Mouse (Mus musculus) kidney, postnatal 14 days (tissue): Measurements from ENCODE around the gene Tssk3.
"Not testable (repeated sequence)": the region's sequence is repeated elsewhere in the genome, so short reads cannot be mapped to it uniquely, and the experiment has no call there.

Experiments used
- DNase-seq: peaks from one replicate; pipeline ENCODE4 v3.0.0; 2022; ENCODE audit warnings: mixed read lengths

The Tssk3 gene

DNA sequence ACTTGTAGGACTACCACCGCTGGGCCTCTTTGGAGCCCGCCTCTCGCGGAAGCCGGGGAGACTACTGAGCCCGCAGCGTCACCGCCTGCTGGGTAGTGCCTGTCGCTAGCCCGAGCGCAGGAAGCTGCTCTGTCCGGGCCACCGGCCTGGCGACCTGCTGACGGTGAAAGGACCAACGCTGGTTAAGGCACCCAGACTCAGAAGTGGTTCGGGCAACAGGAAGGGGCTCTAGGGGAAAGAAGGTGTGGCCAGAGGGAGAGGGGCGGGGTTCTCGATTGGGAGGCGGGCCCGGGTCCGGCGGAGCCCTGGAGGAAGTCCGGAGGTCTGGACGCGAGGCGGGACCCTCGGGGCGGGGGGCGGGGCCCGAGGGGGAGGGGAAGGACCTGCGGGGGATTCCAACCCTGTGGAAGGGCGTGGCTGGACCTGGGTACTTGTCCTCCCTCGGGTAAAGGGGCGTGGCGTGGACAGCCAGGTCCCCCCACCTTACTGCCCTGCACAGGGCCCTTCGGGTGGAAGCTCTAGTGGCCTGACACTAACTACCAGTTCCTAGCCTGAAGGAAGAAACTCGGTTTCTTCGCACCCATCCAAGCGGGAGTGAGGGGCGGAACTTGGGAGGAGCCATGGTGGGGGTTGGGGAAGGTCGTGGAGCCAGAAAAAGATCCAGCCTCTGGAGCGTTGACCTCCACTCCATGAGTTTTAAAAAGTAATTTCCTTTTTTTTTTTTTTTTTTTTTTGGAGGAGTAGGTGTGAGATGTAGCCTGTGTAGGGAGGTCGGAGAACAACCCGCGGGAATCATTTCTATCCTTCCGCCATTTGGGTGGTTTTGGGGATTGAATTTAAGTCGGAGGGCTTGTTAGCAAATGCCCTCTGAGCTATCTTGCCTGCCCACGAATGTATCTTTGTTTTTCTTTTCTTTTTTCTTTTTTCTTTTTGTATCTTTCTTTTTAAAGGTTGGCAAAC, 10.1 kb upstream of the Tssk3 start:
- peak; percentile 94 for DNase-seq

DNA sequence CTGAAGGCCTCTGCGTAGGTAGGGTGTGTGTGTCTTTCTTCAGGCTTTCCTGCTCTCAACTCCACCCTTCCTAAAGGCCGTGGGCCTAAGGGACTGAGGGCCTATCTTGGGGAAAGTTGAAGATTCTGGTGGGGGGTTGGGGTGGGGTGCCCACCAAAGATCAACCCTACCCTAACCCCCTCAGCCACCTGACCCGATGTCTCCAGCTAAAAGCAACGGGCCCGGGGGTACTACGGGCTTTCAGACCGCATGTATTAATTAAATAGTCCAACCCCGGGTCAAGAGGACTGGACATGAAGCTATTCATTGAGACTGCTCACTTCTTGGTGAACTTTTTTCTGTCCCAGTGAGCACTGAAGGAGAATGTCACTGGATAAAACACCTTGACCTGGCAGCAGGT, 9.2 kb upstream of the Tssk3 start:
- DNase-seq: no peak

DNA sequence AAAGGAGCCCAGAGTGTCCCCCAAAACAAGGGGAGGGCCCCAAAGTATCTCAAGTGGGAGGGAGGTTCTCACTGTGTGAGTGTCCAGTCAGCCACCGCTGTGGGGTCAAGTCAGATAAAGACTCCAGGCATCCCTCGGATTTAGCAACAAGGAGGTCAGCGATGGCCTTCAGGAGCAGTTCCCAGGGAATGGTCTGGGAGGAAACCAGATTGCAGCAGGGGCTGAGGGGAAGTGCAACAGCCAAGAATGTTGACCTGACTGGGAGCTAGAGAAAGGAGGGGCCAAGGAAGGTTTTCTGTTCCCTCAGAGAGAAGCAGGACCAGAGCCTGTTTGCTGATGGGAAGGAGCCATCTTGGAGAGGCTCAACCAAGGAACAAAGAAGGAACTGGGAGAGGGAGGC, 8.1 kb upstream of the Tssk3 start:
- DNase-seq: no peak

DNA sequence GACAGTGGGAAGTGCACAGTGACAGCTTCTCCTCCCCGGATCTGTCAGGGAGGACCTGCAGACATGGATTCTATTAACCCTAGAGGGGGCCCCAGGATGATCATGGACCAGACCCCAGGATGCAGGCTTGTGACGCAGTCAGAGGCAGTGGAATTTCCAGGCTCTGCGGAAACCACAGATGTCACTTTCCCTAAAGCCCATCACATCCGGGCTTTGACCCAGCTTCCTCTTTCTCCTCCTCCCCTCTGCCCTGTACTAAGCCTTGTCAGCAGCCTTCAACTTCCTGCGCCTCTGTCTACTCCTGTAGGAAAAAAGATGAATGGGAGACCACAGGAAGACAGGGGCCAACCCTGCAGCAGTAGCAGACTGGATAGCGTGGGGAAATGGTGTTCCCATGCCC, 5.8 kb upstream of the Tssk3 start:
- peak; percentile 82 for DNase-seq

DNA sequence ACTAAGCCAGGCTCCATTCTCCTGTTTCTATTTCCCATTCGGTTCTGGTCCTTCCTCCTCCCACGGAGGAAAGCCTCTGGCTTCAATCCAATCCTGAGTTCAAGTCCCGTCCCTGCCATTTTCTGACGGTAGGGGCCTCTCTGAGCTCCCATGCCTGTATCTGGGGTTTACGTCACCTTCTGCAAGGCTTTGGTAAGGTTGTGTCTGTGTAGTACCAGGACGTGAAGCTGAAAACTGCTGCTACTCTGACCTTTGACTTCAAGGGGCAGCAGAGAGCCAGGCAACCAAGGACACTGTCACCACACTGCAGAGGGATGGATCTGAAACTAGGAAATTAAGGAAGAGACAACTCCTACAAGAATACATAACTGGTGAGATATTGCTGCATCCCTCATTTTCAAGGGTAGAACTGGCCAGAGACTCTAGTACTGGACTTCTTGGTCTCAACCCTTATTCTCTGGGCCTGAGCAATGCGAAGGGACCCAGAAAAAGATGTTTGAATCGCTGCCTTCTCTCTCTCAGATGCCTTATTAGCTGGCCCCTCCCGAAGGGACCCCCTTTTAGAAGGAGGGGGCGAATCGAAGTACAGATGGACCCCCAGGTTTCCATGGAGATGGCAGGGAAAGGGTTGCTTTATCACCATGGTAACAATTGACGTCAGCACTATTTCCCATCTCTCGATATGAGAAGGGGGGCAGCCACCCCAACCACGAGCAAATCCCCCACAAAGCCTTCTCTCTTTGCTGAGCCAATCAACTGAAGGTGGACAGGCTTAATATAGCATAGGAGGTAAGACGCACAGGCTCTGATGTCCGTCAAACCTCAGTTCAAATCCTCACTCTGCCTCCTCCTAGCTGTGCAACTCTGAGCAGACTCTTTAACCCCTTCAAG, 5.1 kb upstream of the Tssk3 start:
- no peak for DNase-seq

DNA sequence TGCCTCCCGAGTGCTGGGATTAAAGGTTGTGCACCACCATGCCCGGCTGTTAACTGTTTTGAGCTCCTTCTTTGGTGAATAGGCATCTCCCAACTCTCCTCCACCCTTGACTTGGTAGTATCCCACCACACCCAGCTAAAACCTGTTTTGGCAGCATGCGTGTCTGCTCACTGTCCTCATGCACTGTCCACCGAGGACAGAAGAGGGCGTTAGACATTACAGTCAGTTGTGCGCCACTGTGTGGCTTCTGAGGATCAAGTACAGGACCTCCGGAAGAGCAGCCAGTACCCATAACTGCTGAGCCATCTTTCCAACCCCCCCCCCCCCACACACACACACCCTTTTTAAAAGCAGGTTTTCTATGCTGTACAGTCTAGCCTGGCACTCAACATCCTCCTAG, 3.9 kb upstream of the Tssk3 start:
- no peak for DNase-seq

DNA sequence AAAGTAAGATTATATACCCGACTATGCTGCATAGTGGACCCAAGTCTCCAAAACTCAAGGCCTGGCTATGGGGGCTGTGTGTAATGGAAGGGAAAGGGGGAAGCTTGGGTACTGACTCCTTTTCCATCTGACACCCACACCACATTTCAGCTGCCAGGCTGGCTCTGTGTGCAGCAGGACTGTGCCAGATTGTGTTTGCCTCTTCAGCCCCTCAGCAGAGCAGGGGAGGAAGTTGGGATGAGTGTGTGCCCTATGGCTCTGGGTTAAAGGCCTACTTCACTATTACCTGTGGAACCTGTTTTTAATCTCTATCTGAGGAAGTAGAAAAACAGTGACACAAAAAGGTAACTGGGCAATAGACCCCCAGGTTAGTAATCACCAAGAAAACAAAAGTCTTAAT, 9.7 kb downstream of the Tssk3 start:
- DNase-seq: no peak

DNA sequence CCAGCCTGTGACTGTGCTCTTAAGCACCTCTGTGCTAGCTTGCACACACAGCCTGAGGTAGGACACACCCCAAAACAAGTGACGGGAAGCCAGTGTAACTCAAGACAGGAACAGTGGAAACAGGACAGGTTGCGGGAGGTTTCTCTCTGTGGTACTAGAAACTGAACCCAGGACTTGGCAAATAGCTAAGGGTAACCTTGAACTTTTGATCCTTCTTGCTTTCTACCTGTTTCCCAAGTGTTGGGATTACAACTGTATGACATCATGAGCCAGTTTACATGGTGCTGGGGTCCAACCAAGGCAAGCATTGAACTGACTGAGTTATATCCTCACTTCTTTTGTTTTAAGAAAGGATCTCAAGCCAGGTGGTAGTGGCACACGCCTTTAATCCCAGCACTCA, 11.0 kb downstream of the Tssk3 start:
- no peak for DNase-seq

DNA sequence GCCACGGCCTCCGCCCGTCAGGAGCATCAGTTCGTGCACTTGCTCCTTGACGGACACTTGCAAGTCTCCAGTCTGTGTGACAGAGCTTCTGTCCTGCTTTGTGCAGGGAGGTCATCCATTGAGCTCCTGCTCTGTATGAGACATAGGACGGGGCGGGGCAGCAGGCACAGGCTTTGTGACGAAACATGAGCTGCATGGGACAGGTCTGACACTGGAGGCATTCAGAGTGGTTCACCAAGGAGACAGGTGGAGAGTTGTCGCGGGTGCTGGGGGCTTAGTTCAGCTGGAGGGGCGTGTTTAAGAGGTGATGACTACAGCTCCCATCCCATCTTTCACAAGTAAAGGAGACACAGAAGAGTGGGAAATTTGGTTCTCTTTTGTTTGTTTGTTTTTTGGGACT, 14.8 kb downstream of the Tssk3 start:
- no peak for DNase-seq

DNA sequence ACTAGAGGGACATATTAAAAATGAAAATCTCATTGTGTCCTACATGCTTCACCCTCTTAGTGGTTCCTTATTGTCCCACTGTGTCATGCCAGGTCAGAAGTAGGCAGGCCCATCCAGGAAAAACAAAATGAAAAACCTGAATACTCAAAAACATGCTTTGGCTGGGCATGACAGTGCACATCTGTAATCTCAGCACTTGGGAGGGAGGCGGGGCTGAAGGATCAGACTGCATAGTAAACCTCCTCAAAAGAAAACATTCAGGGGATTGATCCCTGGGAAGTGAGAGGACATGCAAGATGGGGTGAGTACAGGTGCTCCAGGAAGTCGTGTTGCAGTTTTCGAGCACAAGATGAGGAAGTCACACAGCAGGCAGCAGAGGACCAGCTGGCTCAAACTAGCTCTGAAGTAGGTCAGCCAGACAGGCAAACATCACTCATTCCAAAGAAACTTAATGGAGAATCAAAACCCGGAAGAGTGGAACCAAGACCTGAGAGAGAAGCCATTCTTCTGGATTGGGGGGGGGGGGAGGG, 26.5 kb downstream of the Tssk3 start:
- no peak for DNase-seq

DNA sequence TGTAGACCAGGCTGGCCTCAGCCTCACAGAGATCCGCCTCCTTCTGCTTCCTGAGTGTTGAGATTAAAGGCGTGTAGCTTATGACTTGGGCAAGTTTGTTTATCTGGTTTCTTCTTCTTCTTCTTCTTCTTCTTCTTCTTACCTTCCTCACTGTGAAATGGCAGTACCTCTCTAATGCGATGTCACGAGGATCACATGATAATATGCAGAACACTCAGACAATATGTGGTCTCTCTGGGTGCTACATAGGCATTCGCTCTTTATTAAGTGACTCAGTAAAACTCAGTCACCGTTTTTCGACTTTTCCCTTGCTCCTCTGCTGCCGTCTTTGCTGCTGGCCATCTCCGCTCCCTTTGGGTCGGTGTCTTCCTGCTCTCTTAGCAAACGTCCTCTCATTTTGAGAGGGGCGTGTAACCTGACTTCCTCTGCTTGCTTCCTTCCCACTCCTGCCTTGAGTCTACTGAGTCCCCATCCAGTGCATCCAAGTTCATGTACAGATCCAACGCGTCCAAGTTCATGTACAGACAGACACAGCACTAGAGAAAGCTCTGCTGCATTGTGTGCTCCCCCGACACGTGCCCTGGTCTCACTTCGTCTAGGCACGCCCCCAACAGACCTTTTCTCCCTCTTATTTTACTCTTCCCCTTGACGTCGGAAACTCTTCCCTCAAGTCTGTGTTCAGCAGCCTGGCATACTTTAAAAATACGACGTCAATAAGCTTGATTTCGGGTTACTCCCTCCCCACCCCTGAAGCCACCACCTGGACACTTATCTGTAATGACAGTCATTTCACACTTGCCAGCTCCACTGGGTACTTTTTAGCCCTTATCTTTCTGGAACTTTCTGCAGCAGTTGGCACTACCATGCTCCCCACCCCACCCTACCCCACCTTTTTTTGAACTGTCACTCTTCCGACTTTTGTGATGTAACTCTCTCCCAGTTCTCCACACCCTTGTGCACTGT, 27.4 kb downstream of the Tssk3 start:
- DNase-seq: no peak

DNA sequence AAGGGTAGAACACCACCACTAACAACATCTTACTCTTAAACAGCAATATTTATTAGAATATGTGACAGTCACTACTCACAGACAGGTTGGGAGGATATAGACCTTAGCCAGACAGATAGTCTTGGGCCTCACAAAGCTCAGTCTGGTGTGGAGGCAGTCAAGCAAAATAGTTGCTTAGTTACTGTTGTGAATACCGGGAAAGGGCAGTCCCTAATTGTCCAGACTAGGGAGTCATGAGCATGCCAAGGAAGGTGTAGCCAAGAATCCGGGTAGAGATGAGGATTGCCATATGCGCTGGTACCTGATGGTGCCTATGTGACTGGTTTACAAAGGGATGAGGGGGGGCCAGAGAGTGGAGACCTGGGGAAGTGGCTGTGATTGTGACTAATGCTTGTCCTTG, 28.7 kb downstream of the Tssk3 start:
- peak; percentile 18 for DNase-seq

DNA sequence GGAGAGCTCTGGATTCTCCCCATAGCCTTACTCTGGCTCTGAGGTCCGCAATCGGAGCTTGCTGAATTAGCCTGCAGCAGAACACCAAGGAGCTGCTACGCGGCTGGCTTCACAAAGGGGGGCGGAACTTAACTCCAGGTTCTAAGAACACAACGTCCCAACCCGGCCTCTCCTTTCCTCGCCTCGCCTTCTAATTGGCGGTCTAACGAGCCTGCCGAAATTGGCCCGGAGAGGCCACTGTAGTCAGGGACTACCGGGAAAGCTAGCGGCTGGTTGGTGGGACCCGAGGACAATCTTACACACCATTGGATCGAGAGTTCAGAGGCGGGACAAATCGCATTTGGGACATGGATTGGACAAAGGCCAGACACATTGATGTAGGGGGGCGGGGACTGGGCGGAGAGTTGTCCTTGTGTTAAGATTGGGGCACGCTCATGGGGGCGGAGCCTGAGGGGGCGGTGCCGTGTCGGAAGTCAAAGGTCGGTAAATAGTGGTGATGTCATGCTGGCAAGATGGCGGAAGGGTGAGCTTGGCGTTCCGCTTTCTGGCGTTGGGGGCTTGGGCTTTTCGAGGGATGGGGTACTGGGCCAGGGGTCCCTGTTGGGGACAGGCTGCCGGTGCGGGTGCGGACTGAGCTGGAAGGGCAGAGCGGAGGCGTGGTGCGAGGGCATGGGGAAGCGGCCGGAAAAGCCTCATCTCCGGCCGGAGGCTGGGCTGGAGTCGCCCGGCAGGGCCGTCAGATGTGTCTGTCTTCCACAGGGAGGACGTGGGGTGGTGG, 29.4 kb downstream of the Tssk3 start, which contains the start of gene Bsdc1:
Gene Bsdc1, plus strand, starts transcription at position 399 of the 778 bp plus-strand sequence.
- DNase-seq: peak; percentile 100

DNA sequence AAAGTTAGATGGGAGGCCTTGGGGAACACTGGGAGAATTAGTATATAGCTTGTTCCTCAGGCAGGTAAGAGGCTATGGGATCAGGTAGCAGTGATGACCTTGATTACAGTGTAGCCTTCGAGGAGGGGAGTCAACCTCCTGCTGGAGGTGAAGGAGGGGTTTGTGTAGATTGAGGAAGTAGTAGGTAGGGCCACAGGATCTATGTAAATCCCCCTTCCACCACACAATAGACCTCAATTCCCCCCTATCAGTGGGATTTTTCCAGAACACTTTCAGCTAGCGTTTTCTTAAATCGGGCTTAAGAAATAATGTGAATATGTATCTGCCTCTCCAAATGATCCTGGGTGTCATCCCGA, 30.0 kb downstream of the Tssk3 start:
- DNase-seq: no peak

DNA sequence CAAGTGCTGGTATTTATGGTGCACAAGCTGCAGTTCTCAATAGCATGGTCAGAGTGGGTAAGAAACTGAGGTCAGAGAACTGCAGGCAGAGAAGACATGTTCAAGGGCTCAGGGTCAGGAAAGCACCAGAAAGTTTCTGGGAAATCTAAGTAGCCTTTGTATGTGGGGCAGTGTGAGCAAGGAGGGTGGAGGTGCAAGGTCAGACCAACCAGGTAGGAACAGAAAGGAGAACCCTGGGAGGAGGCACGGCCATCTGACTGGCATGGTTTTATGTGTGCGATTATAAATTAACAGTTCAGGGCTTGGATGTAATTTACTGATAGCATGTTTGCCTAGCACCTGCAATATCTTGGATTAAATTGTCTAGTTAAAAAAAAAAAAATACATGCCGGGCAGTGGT, 31.1 kb downstream of the Tssk3 start:
- DNase-seq: no peak

DNA sequence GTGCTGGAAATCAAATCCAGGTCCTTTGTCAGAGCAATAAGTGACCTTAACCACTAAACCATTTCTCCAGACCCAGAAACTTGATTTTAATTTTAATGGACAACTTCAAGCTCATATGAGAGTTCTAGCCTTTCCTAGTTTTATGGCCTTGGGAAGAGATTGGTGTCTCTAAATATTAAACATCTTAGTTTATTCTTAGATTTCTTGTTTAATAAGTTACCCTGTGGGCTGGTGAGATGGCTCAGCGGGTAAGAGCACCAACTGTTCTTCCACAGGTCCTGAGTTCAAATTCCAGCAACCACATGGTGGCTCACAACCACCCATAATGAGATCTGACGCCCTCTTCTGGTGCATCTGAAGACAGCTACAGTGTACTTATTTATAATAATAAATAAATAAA, 33.5 kb downstream of the Tssk3 start:
- not testable (repeated sequence) for DNase-seq

DNA sequence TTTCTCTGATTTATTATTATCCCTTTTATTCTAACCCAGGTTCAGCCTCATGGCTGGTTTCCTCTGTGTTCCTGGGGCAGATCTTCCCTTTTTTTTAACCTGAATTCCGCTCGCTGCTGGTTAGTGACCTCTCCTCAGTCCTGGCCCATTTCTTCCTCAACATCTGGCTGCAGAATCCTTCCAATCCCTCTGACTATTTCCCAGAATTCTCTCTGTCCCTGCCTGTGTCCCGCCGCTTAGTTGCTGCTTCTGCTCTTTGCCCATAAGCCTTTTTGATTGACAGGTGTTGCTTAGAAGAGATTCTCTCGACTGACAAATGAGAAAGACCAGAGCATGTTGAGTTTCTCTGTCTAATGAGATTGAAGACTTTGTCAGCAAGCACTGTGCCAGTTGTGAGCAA, 34.7 kb downstream of the Tssk3 start:
- no peak for DNase-seq

DNA sequence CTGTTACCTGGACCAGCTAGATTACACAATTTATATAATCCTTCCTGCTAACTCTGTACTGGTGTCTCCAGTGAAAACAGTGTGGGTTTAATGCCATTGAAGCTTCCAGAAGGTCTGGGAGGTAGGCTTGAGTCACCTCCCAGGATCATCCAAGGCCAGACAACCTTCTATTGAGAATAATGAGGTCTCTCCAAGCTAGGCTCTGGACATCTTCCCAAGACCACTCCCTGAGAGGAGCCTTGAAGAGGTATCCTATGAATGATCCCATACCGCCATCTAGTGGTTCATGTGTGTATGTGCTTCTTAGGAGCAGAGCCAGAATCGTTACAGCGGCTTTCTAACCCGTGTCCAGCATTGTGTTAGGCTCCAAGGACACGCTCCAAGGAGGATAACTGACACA, 35.6 kb downstream of the Tssk3 start:
- peak; percentile 82 for DNase-seq

DNA sequence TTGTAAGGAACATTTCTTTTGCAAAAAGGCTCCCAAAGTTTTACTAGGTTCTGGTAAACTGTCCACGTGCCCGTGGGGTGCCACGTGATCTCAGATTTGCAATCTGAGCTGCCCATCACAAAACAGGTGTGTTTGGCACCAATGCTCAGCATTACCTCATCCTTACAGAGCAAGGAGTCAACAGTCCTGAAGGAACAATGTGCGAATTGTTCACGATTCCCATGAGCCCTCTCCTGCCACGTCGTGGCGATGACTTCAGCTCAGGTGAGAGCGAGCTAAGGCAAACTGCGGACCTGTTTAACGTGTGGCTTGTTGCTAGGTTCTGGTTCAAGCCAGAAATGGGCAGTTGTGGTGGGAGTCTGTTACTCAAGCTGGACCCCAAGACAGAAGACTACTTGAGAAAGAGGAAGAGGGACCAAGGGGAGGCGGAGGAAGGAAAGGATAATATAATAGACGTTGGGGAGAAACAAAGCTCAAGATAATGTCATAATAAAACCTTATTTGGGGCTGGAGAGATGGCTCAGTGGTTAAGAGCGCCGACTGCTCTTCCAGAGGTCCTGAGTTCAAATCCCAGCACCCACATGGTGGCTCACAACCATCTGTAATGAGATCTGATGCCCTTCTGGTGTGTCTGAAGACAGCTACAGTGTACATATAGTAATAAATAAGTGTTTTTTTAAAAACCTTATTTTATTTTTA, 39.2 kb downstream of the Tssk3 start:
- DNase-seq: no peak

DNA sequence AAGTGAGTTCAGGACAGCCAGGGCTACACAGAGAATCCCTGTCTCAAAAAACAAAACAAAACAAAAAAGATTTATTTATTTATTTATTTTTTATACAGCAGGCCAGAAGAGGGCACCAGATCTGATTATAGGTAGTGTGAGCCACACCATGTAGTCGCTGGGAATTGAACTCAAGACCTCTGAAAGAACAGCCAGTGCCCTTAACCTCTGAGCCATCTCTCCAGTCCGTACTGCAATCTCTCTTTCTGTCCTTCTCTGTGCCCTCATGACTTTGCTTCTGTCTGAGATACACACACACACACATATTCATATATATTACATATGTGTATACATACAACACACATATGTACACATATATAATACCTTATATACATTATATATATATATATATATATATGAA, 40.0 kb downstream of the Tssk3 start:
- DNase-seq: no peak

DNA sequence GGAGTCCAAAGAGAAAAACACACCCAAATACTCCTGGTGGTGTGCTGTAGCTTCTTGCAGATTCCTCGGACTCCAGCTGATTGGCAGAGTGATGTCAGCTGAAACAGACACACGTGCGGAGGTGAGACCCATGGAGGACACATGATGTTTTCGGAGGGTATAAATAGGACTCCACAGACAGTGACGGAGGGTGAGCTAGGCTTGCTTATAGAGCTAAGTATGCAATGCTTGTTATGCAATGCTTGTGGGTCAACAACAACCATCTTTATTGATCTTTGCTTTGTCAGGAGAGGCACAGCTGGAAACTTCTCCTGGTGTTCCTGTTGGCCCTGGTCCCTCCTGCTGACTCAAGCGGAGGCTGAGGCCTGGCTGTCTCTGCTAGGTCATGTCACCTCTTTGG, 42.1 kb downstream of the Tssk3 start:
- no peak for DNase-seq
